Mouse (Mus musculus) myocyte (in vitro differentiated cells): ENCODE measurements around the gene Cfap73. TPM values are rescaled to one million over a fixed set of nuclear protein-coding genes. Genes with fewer than 3 reads are reported as not detected.

Experiments used
- H3K27me3 ChIP-seq: one replicate; pipeline ENCODE4 v1.6.1; 2011; ENCODE audit not compliant: control insufficient read depth, insufficient read depth, insufficient read length
- H3K36me3 ChIP-seq: one replicate; pipeline ENCODE4 v1.6.1; 2011; ENCODE audit not compliant: control insufficient read depth, insufficient read depth
- H3K4me2 ChIP-seq: one replicate; pipeline ENCODE4 v1.6.1; 2011; ENCODE audit warnings: low read depth, control low read depth
- H3K4me3 ChIP-seq: one replicate; pipeline ENCODE4 v1.5.1; 2011; ENCODE audit warnings: mild to moderate bottlenecking, control low read depth, moderate library complexity
- H3K79me2 ChIP-seq: one replicate; pipeline ENCODE4 v1.6.1; 2011; ENCODE audit not compliant: control insufficient read depth, insufficient read depth
- H3ac ChIP-seq: one replicate; pipeline ENCODE4 v1.6.1; 2011; ENCODE audit not compliant: control insufficient read depth, insufficient read length
- CEBPB ChIP-seq: IDR thresholded peaks from 2 replicates; pipeline ENCODE4 v1.6.1; 2011; ENCODE audit warnings: mild to moderate bottlenecking, moderate library complexity; ENCODE audit not compliant: poor library complexity, insufficient read depth, severe bottlenecking
- E2F4 ChIP-seq: IDR thresholded peaks from one replicate; pipeline ENCODE4 v1.6.1; 2011; ENCODE audit warnings: mild to moderate bottlenecking, control low read depth, moderate library complexity; ENCODE audit not compliant: insufficient read depth
- MAX ChIP-seq: IDR thresholded peaks from one replicate; pipeline ENCODE4 v1.6.1; 2011; ENCODE audit warnings: low read depth, mild to moderate bottlenecking, control low read depth
- MYOD1 ChIP-seq, 3 experiments: IDR thresholded peaks; one replicate each; pipeline ENCODE4 v1.6.1; 2011; ENCODE audit warnings: control low read depth in 2 of 3, low read depth in 2 of 3, mild to moderate bottlenecking in 2 of 3, moderate library complexity in 1 of 3; ENCODE audit not compliant: insufficient read length in 2 of 3, control insufficient read depth in 1 of 3
- MYOG ChIP-seq, 3 experiments: IDR thresholded peaks; one replicate each; pipeline ENCODE4 v1.6.1; 2011; ENCODE audit warnings: control low read depth in 2 of 3, low read depth in 2 of 3, mild to moderate bottlenecking in 2 of 3; ENCODE audit not compliant: insufficient read length in 2 of 3, control insufficient read depth in 1 of 3, insufficient read depth in 1 of 3
- POLR2A ChIP-seq: IDR thresholded peaks from one replicate; pipeline ENCODE4 v1.6.1; 2011; ENCODE audit warnings: low read depth, mild to moderate bottlenecking, control low read depth, moderate library complexity; ENCODE audit not compliant: insufficient read length
- POLR2AphosphoS2 ChIP-seq: IDR thresholded peaks from one replicate; pipeline ENCODE4 v1.6.1; 2011; ENCODE audit warnings: low read depth, control low read depth; ENCODE audit not compliant: insufficient read length
- REST ChIP-seq: IDR thresholded peaks from one replicate; pipeline ENCODE4 v1.6.1; 2011; ENCODE audit warnings: mild to moderate bottlenecking, control low read depth, moderate library complexity; ENCODE audit not compliant: insufficient read depth, insufficient read length
- SRF ChIP-seq: IDR thresholded peaks from one replicate; pipeline ENCODE4 v1.6.1; 2011; ENCODE audit warnings: low read depth; ENCODE audit not compliant: control insufficient read depth, insufficient read length
- TCF12 ChIP-seq: IDR thresholded peaks from one replicate; pipeline ENCODE4 v1.6.1; 2011; ENCODE audit warnings: mild to moderate bottlenecking, control low read depth; ENCODE audit not compliant: poor library complexity, insufficient read depth, severe bottlenecking
- TCF3 ChIP-seq: IDR thresholded peaks from one replicate; pipeline ENCODE4 v1.6.1; 2011; ENCODE audit warnings: low read depth, control low read depth; ENCODE audit not compliant: insufficient read length
- USF1 ChIP-seq: IDR thresholded peaks from one replicate; pipeline ENCODE4 v1.6.1; 2011; ENCODE audit warnings: low read depth, mild to moderate bottlenecking, control low read depth, moderate library complexity
- polyA plus RNA-seq: library from polyadenylated mRNA; unstranded; fragments of >200 nt; fragmentation: generic; extraction: Trizol; gene quantifications from one replicate; pipeline ENCODE4 v1.2.1, GENCODE M21; 2012; ENCODE audit warnings: missing spikeins

The Cfap73 gene
- polyA plus RNA-seq, 1 experiment, result not detected

DNA sequence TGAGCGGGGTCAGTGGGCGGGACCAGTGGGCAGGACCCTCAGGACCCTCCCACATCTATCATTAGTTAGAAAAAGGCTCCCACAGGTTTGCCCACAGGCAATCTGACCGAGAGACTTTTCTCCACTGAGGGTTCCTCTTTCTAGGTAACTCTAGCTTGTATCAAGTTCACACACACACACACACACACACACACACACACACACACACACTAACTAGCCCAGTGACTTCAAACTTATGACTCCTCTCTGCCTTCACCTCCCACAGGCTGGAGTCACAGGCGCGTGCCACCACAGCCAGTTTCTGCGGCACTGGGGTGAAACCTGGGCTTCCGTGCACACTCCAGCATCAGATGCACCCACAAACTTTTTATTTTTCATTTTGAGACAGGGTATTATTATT is 34.7 kb upstream of the Cfap73 start:
- no peak overlapping the region for H3K4me2 ChIP-seq
- H3K79me2 ChIP-seq, result no peaks in the 10 kb centered on the region
- peaks cover 29% of the 10 kb centered on the region for H3K27me3 ChIP-seq
- H3K36me3 ChIP-seq, result no peaks in the 10 kb centered on the region
- H3K4me3 ChIP-seq, result no peak overlapping the region
- H3ac ChIP-seq, result no peak overlapping the region
- no peak for TF ChIP-seq MAX
- no peak for TF ChIP-seq SRF
- TF ChIP-seq REST, result no peak
- no peak for TF ChIP-seq USF1
- TF ChIP-seq POLR2AphosphoS2, result no peak
- no peak for TF ChIP-seq TCF3
- TF ChIP-seq CEBPB, result no peak
- TF ChIP-seq TCF12, result no peak
- no peak for TF ChIP-seq MYOD1 (IDR thresholded peaks at IDR 0.05; ENCODE audit: control insufficient read depth in 1 of 3, insufficient read length in 2 of 3, low read depth in 2 of 3)
- no peak for TF ChIP-seq E2F4
- no peak for TF ChIP-seq MYOG (IDR thresholded peaks at IDR 0.05; ENCODE audit: control insufficient read depth in 1 of 3, insufficient read depth in 1 of 3, insufficient read length in 2 of 3, low read depth in 2 of 3)
- no peak for TF ChIP-seq POLR2A

DNA sequence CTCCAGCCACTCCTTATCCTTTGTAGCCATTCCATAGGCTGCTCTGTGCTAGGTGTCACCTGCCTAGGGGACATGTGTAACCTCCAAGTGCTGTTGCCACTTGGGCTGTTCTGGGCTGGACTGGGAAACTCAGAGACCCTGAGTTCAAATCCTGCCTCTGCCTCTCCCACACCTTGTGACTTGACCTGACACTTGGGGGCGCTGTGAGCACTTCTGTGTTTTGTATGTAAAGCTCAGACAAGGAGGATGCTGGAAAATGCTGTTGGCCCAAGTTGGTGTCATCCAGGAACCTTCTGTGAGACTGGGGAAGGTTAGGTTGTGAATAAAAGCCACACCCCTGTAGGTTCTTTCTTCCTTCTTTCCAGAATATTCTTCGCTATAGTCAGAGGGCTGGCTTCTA is 30.9 kb upstream of the Cfap73 start:
- no peak overlapping the region for H3ac ChIP-seq
- no peak overlapping the region for H3K4me3 ChIP-seq
- TF ChIP-seq E2F4 (no peak), MYOD1 (IDR thresholded peaks at IDR 0.05; ENCODE audit: control insufficient read depth in 1 of 3, insufficient read length in 2 of 3, low read depth in 2 of 3) (no peak), MYOG (IDR thresholded peaks at IDR 0.05; ENCODE audit: control insufficient read depth in 1 of 3, insufficient read depth in 1 of 3, insufficient read length in 2 of 3, low read depth in 2 of 3) (no peak)
- H3K79me2 ChIP-seq, result no peaks in the 10 kb centered on the region
- H3K36me3 ChIP-seq, result no peaks in the 10 kb centered on the region
- peaks cover 45% of the 10 kb centered on the region for H3K27me3 ChIP-seq
- no peak overlapping the region for H3K4me2 ChIP-seq

- peaks cover 66% of the 10 kb centered on the region for H3K27me3 ChIP-seq
Observed at GRCm38 (mm10) chr5:120660816-120661215, 26.8 kb upstream of the Cfap73 start.

DNA sequence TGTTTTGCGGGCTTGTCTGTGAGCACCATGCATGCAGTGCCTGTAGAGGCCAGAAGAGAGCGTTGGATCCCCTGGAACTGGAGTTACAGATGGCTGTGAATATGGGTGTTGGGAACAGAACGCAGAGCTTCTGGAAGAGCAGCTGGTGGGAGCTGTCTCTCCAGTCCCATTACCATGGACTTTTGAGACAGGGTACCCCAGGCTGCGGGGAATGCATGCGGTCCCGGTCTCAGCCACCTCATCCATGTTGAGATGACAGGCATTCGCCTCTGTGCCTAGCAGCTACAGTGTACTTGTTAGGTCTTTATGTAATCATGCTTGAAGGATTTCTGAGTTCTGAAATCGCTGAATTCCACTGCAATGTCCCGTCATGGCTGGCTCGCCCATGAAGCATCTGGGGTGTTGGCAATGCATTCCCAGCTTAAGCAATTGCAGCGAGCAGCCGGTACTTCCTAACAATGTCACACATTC is 22.3 kb upstream of the Cfap73 start:
- H3K36me3 ChIP-seq, result no peaks in the 10 kb centered on the region
- no peak overlapping the region for H3K4me2 ChIP-seq
- peaks cover 59% of the 10 kb centered on the region for H3K27me3 ChIP-seq
- no peaks in the 10 kb centered on the region for H3K79me2 ChIP-seq
- no peak overlapping the region for H3K4me3 ChIP-seq
- H3ac ChIP-seq, result no peak overlapping the region
- TF ChIP-seq SRF, result no peak
- no peak for TF ChIP-seq TCF12
- no peak for TF ChIP-seq MAX
- TF ChIP-seq MYOD1 (IDR thresholded peaks at IDR 0.05; ENCODE audit: control insufficient read depth in 1 of 3, insufficient read length in 2 of 3, low read depth in 2 of 3), result no peak
- TF ChIP-seq CEBPB, result no peak
- TF ChIP-seq E2F4, result no peak
- TF ChIP-seq USF1, result no peak
- no peak for TF ChIP-seq REST
- TF ChIP-seq TCF3, result no peak
- no peak for TF ChIP-seq POLR2A
- TF ChIP-seq MYOG (IDR thresholded peaks at IDR 0.05; ENCODE audit: control insufficient read depth in 1 of 3, insufficient read depth in 1 of 3, insufficient read length in 2 of 3, low read depth in 2 of 3), result no peak
- TF ChIP-seq POLR2AphosphoS2, result no peak

More at GRCm38 (mm10) chr5:120660816-120661215, 26.8 kb upstream of the Cfap73 start:
- TF ChIP-seq TCF12 (no peak), REST (no peak), POLR2A (no peak), MAX (no peak), E2F4 (no peak), SRF (no peak), MYOG (IDR thresholded peaks at IDR 0.05; ENCODE audit: control insufficient read depth in 1 of 3, insufficient read depth in 1 of 3, insufficient read length in 2 of 3, low read depth in 2 of 3) (no peak), CEBPB (no peak), TCF3 (no peak), POLR2AphosphoS2 (no peak), USF1 (no peak), MYOD1 (IDR thresholded peaks at IDR 0.05; ENCODE audit: control insufficient read depth in 1 of 3, insufficient read length in 2 of 3, low read depth in 2 of 3) (no peak)
- H3K79me2 ChIP-seq, result no peaks in the 10 kb centered on the region
- no peak overlapping the region for H3K4me2 ChIP-seq
- no peaks in the 10 kb centered on the region for H3K36me3 ChIP-seq
- no peak overlapping the region for H3K4me3 ChIP-seq
- no peak overlapping the region for H3ac ChIP-seq

GRCm38 (mm10) chr5:120653873-120654272 is 19.8 kb upstream of the Cfap73 start:
- Histone ChIP-seq H3K79me2 (no peaks in the 10 kb centered on the region), H3K36me3 (no peaks in the 10 kb centered on the region), H3K4me2 (no peak overlapping the region), H3K4me3 (no peak overlapping the region), H3K27me3 (peaks cover 71% of the 10 kb centered on the region), H3ac (no peak overlapping the region)
- no peak for TF ChIP-seq TCF12
- TF ChIP-seq E2F4, result no peak
- no peak for TF ChIP-seq POLR2A
- no peak for TF ChIP-seq REST
- TF ChIP-seq USF1, result no peak
- TF ChIP-seq MYOD1 (IDR thresholded peaks at IDR 0.05; ENCODE audit: control insufficient read depth in 1 of 3, insufficient read length in 2 of 3, low read depth in 2 of 3), result no peak
- TF ChIP-seq POLR2AphosphoS2, result no peak
- TF ChIP-seq TCF3, result no peak
- TF ChIP-seq SRF, result no peak
- no peak for TF ChIP-seq MYOG (IDR thresholded peaks at IDR 0.05; ENCODE audit: control insufficient read depth in 1 of 3, insufficient read depth in 1 of 3, insufficient read length in 2 of 3, low read depth in 2 of 3)
- no peak for TF ChIP-seq MAX
- TF ChIP-seq CEBPB, result no peak
